Mouse (Mus musculus): ENCODE data around the gene Zhx3. TPM values are rescaled to one million over a fixed set of nuclear protein-coding genes. Genes with fewer than 3 reads are reported as not detected.

Zhx3 gene
- polyA plus RNA-seq (2015; fragmentation: Nextera tagmentation; extraction: Ambion mirVana), result 2.7 and 2.8 TPM in 2 replicates

GRCm38 (mm10) chr2:160872890-160873382, at the start of gene Zhx3:
Gene Zhx3 (minus strand): TSS chr2:160872998.

GRCm38 (mm10) chr2:160912231-160912671, 39.5 kb upstream of the Zhx3 start, which contains the start of gene Emilin3:
Gene Emilin3 (minus strand): TSS chr2:160912328.

GRCm38 (mm10) chr2:160880453-160881195, 7.8 kb upstream of the Zhx3 start, which contains the start of gene Lpin3:
Gene Lpin3 (plus strand): TSS chr2:160880670.

GRCm38 (mm10) chr2:160731117-160731838, 141.5 kb downstream of the Zhx3 start, which contains the start of gene Plcg1:
Gene Plcg1 (plus strand): TSS chr2:160731300.

Other genes with a start within 250 kb of the Zhx3 start
- 60.6 and 64.1 TPM in 2 replicates for gene Top1, start 227.1 kb downstream of the Zhx3 start, polyA plus RNA-seq (2015; fragmentation: Nextera tagmentation; extraction: Ambion mirVana)
- 8.4 and 12.8 TPM in 2 replicates for gene Plcg1, start 141.7 kb downstream of the Zhx3 start, polyA plus RNA-seq (2015; fragmentation: Nextera tagmentation; extraction: Ambion mirVana)
- gene Lpin3, start 7.7 kb upstream of the Zhx3 start, polyA plus RNA-seq (2015; fragmentation: Nextera tagmentation; extraction: Ambion mirVana), result 1.2 and 2.0 TPM in 2 replicates
- 0.16 and 0.29 TPM in 2 replicates for gene Emilin3, start 39.3 kb upstream of the Zhx3 start, polyA plus RNA-seq (2015; fragmentation: Nextera tagmentation; extraction: Ambion mirVana)
- 11.7 and 14.1 TPM in 2 replicates for gene Chd6, start 236.1 kb upstream of the Zhx3 start, polyA plus RNA-seq (2015; fragmentation: Nextera tagmentation; extraction: Ambion mirVana)

Measured in spleen, postnatal 0 days (tissue).